8 mouse cellular contexts compared by ENCODE assay signal in genomic region chr13:49058528-49058927, GRCm38 (mm10).
DNase-seq lines count a peak whose midpoint lies in the region.

No protein-coding gene starts in this region.

- DNase-seq in embryo, embryonic 10 days (ENCODE audit: low spot score) = peak; percentile 41
- no peak for DNase-seq in embryo, embryonic 9.5 days (ENCODE audit: extremely low spot score)
- peak; percentile 46 for DNase-seq in ovary, postnatal 14 days (ENCODE audit: low spot score)
- no peak for DNase-seq in ovary, postnatal 10 days (ENCODE audit: low spot score)
- DNase-seq in gastrocnemius, adult 8-10 months (ENCODE audit: low spot score in 2 of 2) = peak; percentile 40 to 61
- peak; percentile 35 for DNase-seq in lung, postnatal 25 days (ENCODE audit: low spot score)
- DNase-seq in thymus, adult 18-20 months = no peak
- no peak for DNase-seq in thymus, postnatal 4 days

Comparison
In these comparisons a context has a peak if more than half of its experiments do, and no peak if none do; other contexts are left out.
1. DNase-seq: peak in embryo, embryonic 10 days (single experiment), ovary, postnatal 14 days (single experiment), gastrocnemius, adult 8-10 months (2 of 2) and lung, postnatal 25 days (single experiment); none in embryo, embryonic 9.5 days (single experiment), ovary, postnatal 10 days (single experiment), thymus, adult 18-20 months (0 of 2) and thymus, postnatal 4 days (single experiment).